Mouse (Mus musculus) liver, adult 2 months (tissue): ENCODE measurements at regions not wholly inside any gene's neighbourhood (a gene's known extent, or its start where the extent isn't known, plus 50 kb on each side); places are given as distances from the start of the nearest gene placed in this dataset.

Source experiments
- CTCF ChIP-seq: fragments of 200-500 bp; IDR thresholded peaks from 2 replicates; pipeline ENCODE4 v1.5.1; 2011; ENCODE audit warnings: low read depth, low read length, control low read depth
- POLR2A ChIP-seq: fragments of 200-500 bp; IDR thresholded peaks from 2 replicates; pipeline ENCODE4 v1.6.1; 2011; ENCODE audit warnings: low read length, control low read depth; ENCODE audit not compliant: insufficient read depth; ENCODE audit errors: extremely low read depth

DNA sequence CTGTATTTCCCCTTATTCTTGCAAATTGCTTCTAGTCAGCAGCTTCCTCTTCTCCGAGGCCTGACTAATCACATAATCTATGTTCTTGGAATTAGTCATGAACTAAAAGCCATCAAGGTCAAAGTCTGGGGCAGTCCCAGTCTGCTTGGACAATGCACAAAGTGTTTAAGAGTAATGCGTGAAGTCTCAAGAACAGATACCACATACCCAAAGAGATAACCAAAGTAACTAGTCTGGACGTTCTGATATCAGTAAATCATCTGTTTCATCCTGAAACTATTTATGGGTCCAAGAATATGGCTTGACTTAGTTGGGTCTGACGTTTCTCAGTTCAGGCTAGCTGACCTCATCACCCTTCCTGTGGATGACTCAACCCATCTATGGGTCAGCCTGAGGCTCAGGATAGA is 76.1 kb downstream of the Tmsb4x start:
- TF ChIP-seq POLR2A (no peak), CTCF (no peak)
